Mouse (Mus musculus) liver, postnatal 0 days (tissue): ENCODE results near the gene Rps7. TPM values are rescaled to one million over a fixed set of nuclear protein-coding genes. Genes with fewer than 3 reads are reported as not detected.

Experiments
- ATAC-seq: fragments of 200-750 bp; cut with Nextera tagmentation; 2 replicates; pipeline ENCODE4 v1.8.0; 2017; ENCODE audit warnings: mild to moderate bottlenecking, moderate library complexity
- DNase-seq: peaks from one replicate; pipeline ENCODE4 v3.0.0-alpha.2; 2016
- H3K27ac ChIP-seq: fragments of 300-500 bp; sonication (generic); 2 replicates; pipeline ENCODE4 v1.5.1; 2014; ENCODE audit warnings: antibody characterized with exemption, moderate library complexity, mild to moderate bottlenecking, low read depth
- H3K27me3 ChIP-seq: fragments of 300-500 bp; sonication (generic); 2 replicates; pipeline ENCODE4 v1.6.1; 2014; ENCODE audit warnings: low read length, control low read depth, mixed read lengths; ENCODE audit not compliant: insufficient read depth
- H3K36me3 ChIP-seq: fragments of 300-500 bp; sonication (generic); replicated peaks from 2 replicates; pipeline ENCODE4 v1.6.1; 2014; ENCODE audit warnings: mild to moderate bottlenecking, control low read depth, low read length, moderate library complexity, mixed read lengths; ENCODE audit not compliant: insufficient read depth
- H3K4me1 ChIP-seq: fragments of 300-500 bp; sonication (generic); 2 replicates; pipeline ENCODE4 v1.6.1; 2014; ENCODE audit warnings: antibody characterized with exemption, mild to moderate bottlenecking, control low read depth; ENCODE audit not compliant: insufficient read depth
- H3K4me2 ChIP-seq: fragments of 300-500 bp; sonication (generic); 2 replicates; pipeline ENCODE4 v1.6.1; 2014; ENCODE audit warnings: low read depth, mild to moderate bottlenecking, low read length, moderate library complexity, mixed read lengths
- H3K4me3 ChIP-seq: fragments of 300-500 bp; sonication (generic); 2 replicates; pipeline ENCODE4 v1.5.1; 2014; ENCODE audit warnings: low read depth, low read length
- H3K9ac ChIP-seq: fragments of 300-500 bp; sonication (generic); replicated peaks from 2 replicates; pipeline ENCODE4 v1.6.1; 2014; ENCODE audit warnings: mild to moderate bottlenecking, moderate library complexity
- H3K9me3 ChIP-seq: fragments of 300-500 bp; sonication (generic); 2 replicates; pipeline ENCODE4 v1.6.1; 2016; ENCODE audit warnings: mild to moderate bottlenecking, control low read depth, low read length, mixed read lengths
- CTCF ChIP-seq: sonication (generic); IDR thresholded peaks from 2 replicates; pipeline ENCODE4 v1.5.1; 2016; ENCODE audit warnings: antibody characterized with exemption, low read depth
- EP300 ChIP-seq: IDR thresholded peaks from 2 replicates; pipeline ENCODE4 v1.6.1; 2016; ENCODE audit warnings: antibody characterized with exemption, low read depth, mild to moderate bottlenecking
- WGBS: fragments of 180-500 bp; shearing (Covaris S2); extraction: QIAGEN DNeasy Blood & Tissue Kit; methylation state at CpG from one replicate; pipeline ENCODE4 v1.1.7; 2014; ENCODE audit not compliant: insufficient replicate concordance; 5-methylcytosine and 5-hydroxymethylcytosine counted together
- polyA plus RNA-seq: library from polyadenylated mRNA; unstranded; fragments of >200 nt; fragmentation: Nextera tagmentation; extraction: Ambion mirVana; gene quantifications from 2 replicates; pipeline ENCODE4 v1.2.1, GENCODE M21; 2015

The Rps7 gene
- 493 and 504 TPM in 2 replicates for polyA plus RNA-seq

GRCm38 (mm10) chr12:28635535-28636476 is at the start of gene Rps7:
TSS of gene Rps7 (minus strand) at chr12:28635953.
- Histone ChIP-seq H3K36me3 (peaks cover 36% of the 10 kb centered on the region), H3K4me3 (peak within 1 kb of the TSS; percentile 85), H3K9ac (peak within 1 kb of the TSS; percentile 96), H3K27me3 (no peaks in the 10 kb centered on the region), H3K4me2 (peak within 1 kb of the TSS; percentile 78), H3K27ac (peak within 1 kb of the TSS; percentile 89), H3K4me1 (peaks cover 11% of the 10 kb centered on the region), H3K9me3 (no peaks in the 10 kb centered on the region)
- TF ChIP-seq CTCF (no peak), EP300 (peak; percentile 92)
- ATAC-seq (peak; percentile 99), DNase-seq (peak; percentile 94)
- WGBS: 4% methylated on average over 68 of the region's 69 CpGs

- Histone ChIP-seq H3K36me3 (no peaks in the 10 kb centered on the region; the same call in none of the 2 replicates), H3K9me3 (no peaks in the 10 kb centered on the region), H3K9ac (no peak overlapping the region), H3K27ac (0 out of 2 replicates have a peak overlapping the region, but pooled peaks have one; percentile 35), H3K4me3 (no peak overlapping the region), H3K27me3 (no peaks in the 10 kb centered on the region), H3K4me1 (peaks cover 10% of the 10 kb centered on the region), H3K4me2 (no peak overlapping the region)
- 88% methylated on average over 1 of the region's 1 CpGs for WGBS
- no peak for DNase-seq
- ATAC-seq: no peak
- no peak for TF ChIP-seq CTCF
- no peak for TF ChIP-seq EP300
Observed at GRCm38 (mm10) chr12:28684674-28685073, 48.9 kb upstream of the Rps7 start.

GRCm38 (mm10) chr12:28675925-28676209 is 40.1 kb upstream of the Rps7 start:
- ATAC-seq: peak; percentile 51
- H3K9ac ChIP-seq: peak overlapping the region; percentile 74
- TF ChIP-seq CTCF (no peak), EP300 (no peak)
- H3K36me3 ChIP-seq: peaks cover 3% of the 10 kb centered on the region; the same call in 1 of the 2 replicates
- H3K27ac ChIP-seq: peak overlapping the region; percentile 95
- H3K9me3 ChIP-seq: no peaks in the 10 kb centered on the region
- peak overlapping the region; percentile 84 for H3K4me3 ChIP-seq
- WGBS: 39% methylated on average over 5 of the region's 5 CpGs
- peaks cover 13% of the 10 kb centered on the region for H3K4me1 ChIP-seq
- H3K27me3 ChIP-seq: no peaks in the 10 kb centered on the region
- peak; percentile 26 for DNase-seq
- peak overlapping the region; percentile 87 for H3K4me2 ChIP-seq

GRCm38 (mm10) chr12:28675121-28675924 is 39.6 kb upstream of the Rps7 start, which contains the start of gene Adi1:
TSS of gene Adi1 (plus strand) at chr12:28675231.
- no peaks in the 10 kb centered on the region for H3K27me3 ChIP-seq
- H3K36me3 ChIP-seq: peaks cover 3% of the 10 kb centered on the region; the same call in 1 of the 2 replicates
- ATAC-seq (peak; percentile 91), DNase-seq (peak; percentile 87)
- WGBS: 1% methylated on average over 53 of the region's 53 CpGs
- H3K4me2 ChIP-seq: peak within 1 kb of the TSS; percentile 87
- no peaks in the 10 kb centered on the region for H3K9me3 ChIP-seq
- TF ChIP-seq EP300 (no peak), CTCF (no peak)
- peak within 1 kb of the TSS; percentile 84 for H3K4me3 ChIP-seq
- peaks cover 13% of the 10 kb centered on the region for H3K4me1 ChIP-seq
- peak within 1 kb of the TSS; percentile 74 for H3K9ac ChIP-seq
- peak within 1 kb of the TSS; percentile 95 for H3K27ac ChIP-seq

- H3K4me3 ChIP-seq: no peak overlapping the region
- H3K4me1 ChIP-seq: peaks cover 13% of the 10 kb centered on the region
- H3K9ac ChIP-seq: no peak overlapping the region
- peaks cover 3% of the 10 kb centered on the region; the same call in 1 of the 2 replicates for H3K36me3 ChIP-seq
- H3K4me2 ChIP-seq: peak overlapping the region; percentile 87; the same call in 1 of the 2 replicates
- DNase-seq: no peak
- no peaks in the 10 kb centered on the region for H3K9me3 ChIP-seq
- no peak overlapping the region for H3K27ac ChIP-seq
- no peaks in the 10 kb centered on the region for H3K27me3 ChIP-seq
- WGBS: 82% methylated on average over 10 of the region's 10 CpGs
- ATAC-seq: no peak
- peak; percentile 29; the same call in 1 of the 2 replicates for TF ChIP-seq CTCF
- no peak for TF ChIP-seq EP300
Observed at GRCm38 (mm10) chr12:28674038-28674720, 38.4 kb upstream of the Rps7 start.
